Mouse (Mus musculus) telencephalon, adult 2 months (tissue): ENCODE data around the gene Lmo3.

Experiments used
- DNase-seq: peaks from one replicate; pipeline ENCODE4 v3.0.0-alpha.2; 2011; ENCODE audit warnings: low read depth, low spot score

Lmo3 gene

DNA sequence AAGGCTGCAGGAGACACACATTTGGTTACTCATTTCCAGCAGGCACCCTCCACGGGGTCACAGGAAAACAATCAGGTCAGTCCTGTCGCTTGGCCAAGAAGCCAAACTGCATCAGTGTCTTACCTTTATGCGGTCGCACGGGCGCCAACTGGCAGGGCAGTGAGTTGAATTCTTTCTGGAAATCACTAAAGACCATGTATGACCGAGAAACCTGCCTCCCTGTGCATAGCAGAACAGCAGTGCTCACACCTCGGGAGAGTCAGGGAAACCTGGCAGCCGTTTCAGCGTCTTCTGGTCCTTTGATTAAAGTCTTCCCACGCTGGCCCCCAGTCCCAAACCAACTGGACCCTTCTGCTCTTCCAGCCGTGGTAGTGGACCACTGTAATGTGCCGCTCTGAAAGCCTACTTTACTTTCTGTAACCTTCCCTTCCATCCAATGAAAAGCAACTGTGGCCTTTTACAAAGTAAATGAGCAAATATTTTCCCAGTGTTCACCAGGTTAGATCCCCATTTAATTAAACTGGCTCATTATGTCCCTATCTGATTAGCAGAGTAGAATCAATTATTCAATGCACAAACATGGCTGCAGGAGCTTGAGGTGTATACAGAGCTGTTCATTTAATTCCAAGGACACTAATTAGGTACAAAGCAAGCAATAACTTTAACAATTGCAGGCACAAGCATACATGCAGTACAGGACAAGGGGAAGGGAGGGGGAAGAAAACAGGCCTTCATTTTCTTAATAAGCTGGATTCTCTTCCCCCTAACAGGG, at the start of gene Lmo3:
Gene Lmo3, minus strand, starts transcription at position 235 of the 772 bp plus-strand sequence.
- DNase-seq = no peak

DNA sequence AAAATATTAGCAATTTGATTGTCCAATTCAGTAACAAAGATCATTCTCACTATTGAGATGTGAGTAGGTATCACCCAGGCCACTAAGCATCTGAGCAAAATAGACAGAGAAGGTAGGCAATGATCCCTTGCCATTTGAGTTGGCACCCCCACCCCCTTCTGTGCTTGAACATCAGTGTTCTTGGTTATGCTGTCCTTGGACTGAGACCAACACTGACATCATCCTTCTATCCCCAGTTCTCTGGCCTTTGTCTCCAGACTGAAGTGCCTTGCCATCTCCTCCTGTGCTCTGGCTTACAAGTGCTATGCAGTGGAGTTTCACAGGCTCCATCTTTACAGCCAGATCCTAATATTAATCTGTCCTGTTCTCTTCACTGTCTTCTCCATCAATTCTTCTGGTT, 39.0 kb upstream of the Lmo3 start:
- no peak for DNase-seq

DNA sequence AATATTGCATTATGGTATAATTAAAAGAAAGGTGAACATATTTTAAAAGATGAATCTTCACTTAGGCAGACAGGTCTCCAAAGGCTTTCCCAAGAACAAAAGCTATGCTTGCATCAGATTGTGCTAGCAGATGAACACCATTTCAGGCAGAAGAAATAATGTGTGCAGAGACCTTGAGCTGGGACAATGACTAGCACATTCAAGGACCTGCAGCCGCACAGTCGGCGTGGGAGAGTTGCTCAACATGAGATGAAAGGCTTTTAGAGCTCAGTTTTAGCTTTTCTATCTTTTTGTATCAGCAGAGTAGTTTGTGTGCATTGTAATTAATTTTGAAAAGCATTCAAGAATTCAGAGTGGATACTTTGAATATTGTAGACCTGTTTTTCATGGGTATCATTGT, 36.6 kb upstream of the Lmo3 start:
- no peak for DNase-seq

DNA sequence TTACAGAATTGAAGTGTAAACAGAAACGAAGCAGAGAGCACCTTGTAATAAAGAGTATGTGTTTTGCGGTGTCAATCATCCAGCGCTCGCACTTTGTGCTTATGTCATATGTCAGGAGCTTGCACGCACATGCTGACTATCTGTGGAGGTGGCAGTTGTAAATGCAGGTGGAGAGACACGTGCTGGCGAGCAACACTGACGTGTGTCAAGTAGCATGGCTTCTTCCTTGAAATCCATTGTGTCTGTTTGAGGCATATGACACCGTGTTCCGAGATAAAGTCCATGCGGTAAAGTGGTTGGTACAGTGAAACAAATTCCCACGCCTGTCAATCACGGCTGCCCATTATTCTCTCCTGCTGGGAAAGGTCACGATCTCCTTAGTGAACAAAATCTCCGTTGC, 15.2 kb upstream of the Lmo3 start:
- no peak for DNase-seq

DNA sequence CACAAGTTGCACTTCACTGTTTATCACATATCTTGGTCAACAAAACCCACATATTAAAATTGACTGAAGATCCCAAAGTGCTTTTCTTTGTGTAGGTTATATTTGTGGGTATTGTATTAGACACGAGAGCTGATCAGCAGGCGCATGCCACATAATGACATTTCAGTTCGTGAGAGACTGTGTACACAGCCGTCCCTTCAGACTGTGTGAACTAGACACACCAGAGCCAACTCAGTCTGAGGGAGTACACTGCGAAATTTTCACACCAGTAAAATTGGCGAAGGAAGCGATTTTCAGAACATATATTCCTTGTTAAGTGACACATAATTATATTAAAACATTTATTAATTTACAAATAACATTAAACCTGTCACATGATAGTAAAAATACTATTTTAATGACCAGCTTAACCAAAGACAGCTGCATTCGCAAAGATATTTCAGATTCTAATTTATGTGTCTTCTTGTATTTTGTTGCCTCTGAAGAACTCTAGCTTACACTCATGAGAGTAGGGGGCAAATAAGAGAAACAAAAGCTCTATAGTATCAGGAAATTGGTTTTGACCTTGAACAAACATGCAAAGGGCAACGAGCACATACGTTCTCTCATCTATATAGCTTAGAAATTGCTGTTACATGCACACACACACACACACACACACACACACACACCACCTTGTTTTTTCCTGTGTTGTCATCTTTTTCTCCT, 14.4 kb upstream of the Lmo3 start:
- no peak for DNase-seq

DNA sequence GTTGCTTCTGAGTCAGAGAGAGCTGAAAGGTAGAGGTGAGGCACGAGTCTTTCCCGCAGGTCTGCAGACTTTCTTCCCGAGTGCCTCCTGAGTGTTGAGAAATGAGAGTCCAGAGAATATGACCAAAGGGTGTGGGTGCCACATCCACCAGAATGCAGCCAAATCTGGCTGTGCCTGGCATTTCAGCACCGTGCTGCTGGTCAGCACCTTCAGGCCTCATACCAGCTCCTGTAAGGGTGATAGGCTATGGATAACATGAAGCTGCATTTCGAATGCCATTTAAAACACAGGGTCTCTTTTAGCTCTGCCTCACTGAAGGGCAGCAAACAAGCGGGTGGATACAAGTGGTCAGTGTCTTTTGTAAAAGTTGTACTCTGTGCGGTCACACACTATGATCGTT, 1.5 kb upstream of the Lmo3 start:
- DNase-seq = no peak

DNA sequence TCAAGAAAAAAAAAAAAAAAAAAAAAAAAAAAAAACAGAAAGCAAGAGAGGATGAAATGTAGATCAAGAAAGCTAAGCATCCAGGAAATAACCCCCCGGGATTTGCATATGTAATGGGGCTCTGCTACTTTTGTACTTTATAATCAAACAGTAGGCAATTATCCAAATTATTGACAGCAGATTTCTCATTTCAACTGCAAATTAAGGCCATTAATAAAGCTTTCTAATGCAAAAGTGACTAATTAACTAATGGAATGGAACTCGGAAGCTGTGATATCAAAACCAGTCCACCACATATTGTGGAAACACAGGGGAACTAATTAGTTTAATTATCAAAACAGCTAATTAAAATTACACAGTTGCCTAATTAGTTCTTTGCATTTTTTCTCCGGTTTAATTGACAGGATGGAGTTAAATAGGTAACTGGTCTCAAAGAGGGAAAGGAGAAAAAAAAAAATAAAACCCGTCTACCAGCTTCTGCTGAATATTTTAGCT, 785 bp upstream of the Lmo3 start:
- no peak for DNase-seq

DNA sequence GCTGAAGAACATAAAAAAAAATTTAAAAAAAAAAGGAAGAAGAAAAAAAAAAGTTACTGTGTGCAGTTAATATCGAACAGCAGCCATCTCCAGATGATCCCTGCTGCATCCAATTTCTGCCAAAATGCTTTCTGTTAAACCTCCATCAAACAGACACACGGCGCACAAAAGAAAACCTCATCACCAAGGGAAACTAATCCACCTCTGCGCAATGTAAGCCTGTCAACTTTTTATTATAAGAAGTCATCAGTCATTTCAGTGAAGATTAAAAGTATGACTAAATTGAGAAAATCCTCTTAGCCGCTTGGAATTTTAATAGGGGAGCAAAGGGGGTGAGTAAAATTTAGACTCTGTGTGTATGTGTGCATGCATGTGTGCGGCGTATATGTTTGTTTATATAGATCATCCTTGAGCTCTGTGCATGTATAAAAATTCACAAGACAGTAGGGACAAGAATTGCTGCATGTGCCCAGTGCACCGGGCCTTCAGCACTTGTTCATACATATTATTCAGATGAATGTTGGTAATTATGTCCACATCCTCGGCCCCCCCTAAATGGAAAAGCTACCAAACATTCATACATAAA, 1.2 kb downstream of the Lmo3 start:
- DNase-seq = no peak

DNA sequence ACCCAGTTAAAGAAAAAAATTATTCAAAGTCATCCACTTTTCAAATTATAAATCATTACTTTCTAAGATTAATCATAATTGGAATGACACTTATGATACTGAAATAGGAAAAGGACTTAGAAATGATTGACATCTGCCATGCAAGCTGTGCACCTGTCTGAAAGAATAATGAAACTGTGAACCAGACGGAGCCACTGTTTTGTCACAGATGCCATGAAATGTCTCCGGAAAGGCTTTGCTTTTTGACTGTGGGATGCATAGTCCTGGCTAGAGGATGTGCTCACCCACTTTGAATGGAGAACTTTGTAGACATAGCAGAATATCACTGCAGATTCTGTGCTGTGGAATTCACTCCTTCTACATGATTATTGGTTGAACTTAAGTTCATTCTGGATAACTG, 18.4 kb downstream of the Lmo3 start:
- DNase-seq = no peak

DNA sequence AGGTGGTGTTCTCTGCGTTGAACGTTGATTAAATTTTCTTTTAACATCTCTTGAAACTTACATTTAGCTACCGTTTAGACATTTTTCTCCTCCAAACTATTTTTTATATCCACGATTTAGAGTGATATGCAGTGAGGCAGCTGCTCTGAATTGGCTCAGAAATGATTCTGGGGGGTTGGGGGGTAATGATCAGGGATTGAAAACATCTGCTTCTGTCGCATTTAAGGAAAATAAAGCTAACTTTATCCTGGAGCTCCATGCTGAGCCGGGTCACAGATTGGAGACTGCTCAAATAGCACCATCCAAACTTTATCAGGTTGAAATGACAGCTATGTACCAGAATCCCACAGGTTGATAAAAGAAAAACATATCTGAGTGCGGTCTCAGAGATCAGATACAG, 29.6 kb downstream of the Lmo3 start:
- no peak for DNase-seq

DNA sequence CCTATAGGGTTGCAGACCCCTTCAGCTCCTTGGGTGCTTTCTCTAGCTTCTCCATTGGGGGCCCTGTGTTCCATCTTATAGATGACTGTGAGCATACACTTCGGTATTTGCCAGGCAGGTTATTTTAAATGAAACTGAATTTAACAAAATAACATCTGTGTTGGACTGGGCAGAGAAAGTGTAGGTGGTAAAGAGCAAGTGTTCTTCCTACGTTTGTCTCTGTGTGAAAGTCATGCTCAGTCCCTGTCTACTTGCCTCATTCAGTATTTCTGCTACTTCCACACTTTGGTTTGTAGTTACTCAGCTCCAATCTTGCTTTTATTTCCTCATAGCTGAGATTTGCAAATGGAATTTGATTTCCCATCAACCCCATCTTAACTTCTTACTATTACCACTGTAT, 46.9 kb downstream of the Lmo3 start:
- peak; percentile 50 for DNase-seq

DNA sequence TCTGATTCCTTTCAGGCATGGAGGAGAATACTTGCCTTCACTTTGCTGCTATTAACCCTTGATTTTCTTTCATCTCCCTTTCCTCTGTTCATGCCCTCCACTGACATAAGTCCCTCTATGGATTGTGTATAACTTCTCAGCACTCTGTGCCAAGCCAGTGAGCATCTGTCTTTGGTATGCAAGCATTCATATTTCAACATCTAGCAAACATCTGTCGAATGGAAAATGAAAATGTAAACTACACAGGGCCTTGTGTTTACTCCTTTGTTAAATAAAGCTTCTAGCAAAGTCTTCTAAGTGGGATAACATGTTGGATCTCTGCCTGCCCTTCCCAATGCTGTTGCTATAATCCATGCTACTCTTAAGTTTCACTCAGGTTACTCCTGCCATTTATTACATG, 75.1 kb downstream of the Lmo3 start:
- no peak for DNase-seq

DNA sequence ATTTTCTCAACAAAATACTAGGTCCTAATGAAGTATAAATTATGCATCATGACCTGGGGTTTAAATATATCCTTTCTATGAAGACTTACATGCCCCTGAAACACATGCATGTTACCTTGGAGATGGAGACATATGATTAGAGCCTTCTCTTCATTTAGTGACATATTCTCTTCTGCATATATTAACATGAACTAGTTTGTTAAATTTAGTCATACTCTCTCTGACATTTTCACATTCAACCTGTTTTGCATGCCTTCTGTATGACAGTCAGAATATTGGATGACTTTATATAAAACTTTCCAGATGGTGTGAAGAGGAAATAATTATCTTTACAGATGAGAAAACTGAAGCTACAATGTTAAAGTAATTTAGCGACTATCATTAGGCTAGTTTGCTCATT, 77.8 kb downstream of the Lmo3 start:
- peak; percentile 21 for DNase-seq

DNA sequence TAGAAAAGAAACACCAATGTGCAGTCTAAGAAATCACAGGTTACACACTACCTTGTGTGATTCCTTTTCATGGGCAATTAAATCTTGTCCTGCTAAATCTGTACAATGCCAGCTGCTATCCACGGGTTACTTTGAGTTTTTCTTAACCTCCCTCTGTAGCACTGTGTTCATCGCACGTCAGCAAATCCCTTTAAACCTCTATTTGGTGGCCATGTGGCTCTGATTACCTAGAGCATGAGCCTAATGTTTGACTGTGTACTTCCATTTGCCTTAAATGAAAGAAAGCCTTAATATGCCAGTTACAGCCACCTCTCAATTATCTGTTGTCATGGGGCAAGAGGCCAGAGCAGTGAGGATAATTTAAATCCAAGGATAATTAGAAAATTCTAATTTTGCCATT, 98.9 kb downstream of the Lmo3 start:
- DNase-seq = no peak

DNA sequence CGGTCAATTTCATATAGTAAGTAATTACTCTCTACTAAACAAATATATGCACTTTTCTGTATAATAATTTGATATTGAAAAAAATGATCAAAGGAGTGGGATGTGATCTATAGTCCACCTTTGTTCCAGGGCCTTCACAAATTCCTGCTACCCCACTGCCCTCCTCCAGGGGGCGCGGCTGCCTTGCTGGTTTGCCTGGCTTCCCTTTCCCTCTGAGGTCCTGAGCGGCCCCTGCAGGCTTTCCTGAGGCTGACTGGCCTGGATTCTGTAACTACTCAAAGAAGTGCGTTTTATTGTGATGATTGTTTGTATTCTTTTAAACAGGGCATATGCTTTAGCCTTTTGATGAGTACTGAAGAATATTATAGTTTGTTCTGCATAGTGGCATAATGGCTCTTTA, 104.2 kb downstream of the Lmo3 start:
- DNase-seq = peak; percentile 19

DNA sequence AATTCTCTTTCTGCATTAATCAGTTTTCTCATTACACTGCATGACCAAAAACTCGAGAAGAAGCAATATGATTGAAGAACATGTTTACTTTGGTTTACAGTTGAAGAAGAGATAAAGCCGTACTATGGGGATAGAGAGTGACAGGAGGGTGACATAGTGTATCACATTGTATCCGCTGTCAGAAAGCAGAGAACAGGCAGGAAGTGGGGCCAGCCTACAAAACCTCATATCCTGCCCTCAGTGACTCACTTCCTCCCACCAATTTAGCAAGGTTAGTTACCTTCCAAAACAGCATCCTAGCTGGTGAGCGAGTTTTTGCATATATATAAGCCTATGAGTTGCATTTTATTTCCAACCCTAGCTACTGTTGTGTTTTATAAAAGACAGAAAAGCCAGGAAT, 112.6 kb downstream of the Lmo3 start:
- DNase-seq = no peak

DNA sequence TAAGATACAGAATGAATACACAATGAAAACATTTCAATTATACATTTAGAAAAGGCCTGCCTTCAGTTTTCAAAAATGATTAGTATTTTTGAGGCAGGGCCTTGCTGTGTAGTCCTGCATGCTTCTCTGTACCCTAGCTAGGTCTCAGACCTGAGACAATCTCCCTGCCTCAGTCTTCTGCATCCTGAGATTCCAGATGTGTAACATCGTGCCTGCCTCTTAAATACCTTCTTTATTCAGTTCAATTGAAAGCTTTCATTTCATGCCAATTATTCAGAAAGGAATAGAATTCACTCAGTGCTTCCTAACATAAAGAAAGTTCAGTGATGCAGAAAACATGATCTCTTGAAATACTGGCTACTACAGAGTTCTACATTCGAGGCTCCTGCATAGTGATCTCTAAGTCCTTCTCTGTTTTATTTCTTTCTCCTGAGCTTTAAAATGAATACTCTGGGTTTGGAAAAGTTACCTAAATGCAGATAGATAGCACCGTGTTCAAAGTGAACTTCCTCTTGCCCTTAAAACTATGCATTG, 137.2 kb downstream of the Lmo3 start:
- no peak for DNase-seq

DNA sequence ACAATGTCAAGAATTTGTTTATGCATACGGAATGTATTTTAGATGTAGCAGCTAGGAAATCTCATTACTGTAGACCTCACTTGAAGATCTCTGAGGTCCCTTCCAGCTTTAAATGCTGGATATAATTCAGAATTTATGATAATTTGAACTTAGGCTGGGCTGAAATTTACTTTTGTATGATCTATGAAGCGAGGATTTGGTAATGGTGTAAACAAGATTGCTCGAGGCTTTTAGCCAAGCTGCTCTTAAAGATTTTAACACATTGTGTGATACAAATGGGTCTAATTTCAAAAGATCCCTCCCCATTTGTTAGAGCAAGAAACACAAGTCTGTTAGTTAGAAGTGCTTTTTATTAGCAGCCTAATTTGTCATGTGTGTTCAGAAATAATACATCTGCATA, 144.4 kb downstream of the Lmo3 start:
- DNase-seq = no peak

DNA sequence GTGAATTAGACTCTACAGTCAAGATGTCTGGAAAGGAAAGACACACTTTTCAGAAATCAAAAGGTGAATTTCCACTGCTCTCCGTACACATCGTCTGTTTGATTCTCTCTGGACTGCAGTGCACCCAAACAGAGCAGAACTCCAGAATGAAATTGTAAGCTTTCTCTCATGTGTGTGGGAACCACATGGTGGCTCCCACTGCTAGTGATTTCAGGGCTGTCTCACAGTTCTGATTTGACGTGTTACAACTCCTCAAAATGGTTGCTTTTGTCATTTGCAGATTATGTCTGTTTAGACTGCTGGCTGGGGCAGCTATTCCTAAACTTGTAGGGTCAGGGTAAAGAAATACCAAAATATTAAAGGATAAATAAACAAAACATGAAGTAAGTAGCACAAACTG, 145.0 kb downstream of the Lmo3 start:
- no peak for DNase-seq

DNA sequence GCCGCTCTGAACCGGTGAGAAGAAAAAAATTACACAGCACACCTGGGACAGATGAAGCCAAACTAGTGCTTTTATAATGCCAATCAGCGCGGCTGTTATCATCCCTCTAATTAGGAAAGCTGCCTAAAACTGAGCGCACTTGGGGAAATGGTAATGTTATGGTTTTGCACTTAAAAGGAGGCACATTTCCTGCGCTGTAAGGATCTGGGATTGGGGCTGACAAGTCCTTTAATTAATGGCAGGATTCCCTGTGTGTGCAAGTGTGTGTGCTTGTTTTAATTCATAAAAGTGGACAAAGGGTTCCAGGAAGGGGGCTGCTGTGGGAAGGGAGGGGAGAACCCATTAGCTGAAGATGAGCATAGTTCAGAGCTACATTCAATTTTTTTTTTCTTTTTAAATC, 154.4 kb downstream of the Lmo3 start:
- no peak for DNase-seq

DNA sequence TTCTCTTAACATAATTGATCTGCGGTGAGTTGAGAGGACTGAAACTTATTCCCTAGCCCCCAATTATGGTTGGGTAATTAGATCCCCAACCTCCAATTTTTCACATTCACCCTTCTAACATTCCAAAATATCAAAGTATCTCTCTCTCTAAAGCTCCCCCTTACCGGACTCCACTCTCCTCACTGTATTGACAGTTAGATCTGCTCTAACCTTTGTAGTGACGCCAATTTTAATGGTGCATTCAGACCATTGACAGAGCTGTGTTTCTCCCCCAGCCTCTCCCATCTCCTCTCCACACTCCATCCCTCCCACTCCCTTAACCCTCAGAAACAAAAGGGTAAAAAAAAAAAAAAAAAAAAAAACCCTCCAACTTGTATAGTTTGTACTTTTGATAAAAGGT, 154.9 kb downstream of the Lmo3 start:
- DNase-seq = no peak

DNA sequence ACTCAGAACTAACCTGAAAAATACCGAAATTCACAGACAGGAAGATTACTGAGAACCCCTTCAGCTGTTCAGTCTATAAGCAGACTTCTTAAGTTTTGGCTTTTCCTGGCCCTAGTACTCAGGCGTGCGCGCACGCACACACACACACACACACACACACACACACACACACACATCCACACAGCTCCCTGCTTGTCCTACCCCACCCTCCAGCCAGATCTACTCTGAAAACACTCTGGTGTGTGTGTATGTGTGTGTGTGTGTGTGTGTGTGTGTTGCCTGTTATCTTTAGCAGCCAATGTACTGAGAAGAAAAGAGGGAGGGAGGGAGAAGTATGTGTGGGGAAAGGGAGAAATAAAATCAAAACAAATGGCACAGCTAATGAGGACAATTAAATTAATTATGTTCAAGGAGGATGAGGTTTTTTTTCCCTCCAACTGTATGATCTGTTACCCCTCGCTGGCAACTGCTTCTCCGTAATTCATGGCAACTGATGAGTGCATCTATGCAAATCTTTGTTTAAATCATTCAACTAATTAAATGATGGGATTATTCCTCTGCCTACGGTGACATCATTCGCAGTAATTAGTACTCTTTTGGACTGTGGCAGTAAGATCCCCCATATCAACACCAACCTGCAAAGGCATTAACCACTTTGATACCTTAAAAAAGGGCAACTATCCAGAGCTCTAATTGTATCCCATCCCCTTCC, 157.1 kb downstream of the Lmo3 start:
- DNase-seq = no peak
